Mouse (Mus musculus): ENCODE measurements around the gene Rab3c. TPM values are rescaled to one million over a fixed set of nuclear protein-coding genes. Genes with fewer than 3 reads are reported as not detected.

Gene Rab3c
- polyA plus RNA-seq, 1 experiment, result 0.26 TPM

DNA sequence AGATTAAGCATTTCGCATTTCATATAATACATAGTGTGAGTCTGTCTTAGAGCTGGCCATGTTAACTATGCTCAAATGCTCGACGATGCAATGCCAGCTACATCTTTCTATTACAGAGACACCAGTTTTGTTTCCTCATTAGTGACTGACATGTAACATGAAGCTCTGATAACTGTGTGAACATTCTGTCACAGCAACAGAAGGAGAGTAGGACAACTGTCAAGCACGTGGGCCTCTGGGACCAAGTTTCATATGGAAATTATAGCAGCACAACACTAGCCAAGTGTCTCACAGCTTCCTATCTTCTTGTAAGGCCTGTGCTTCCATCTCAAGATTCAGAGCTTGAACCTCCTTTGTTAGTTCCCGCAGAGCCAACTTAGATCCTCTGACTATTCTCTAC lies 163.9 kb downstream of the Rab3c start:
- no peak for DNase-seq
- TF ChIP-seq POLR2A (IDR thresholded peaks at IDR 0.05; ENCODE audit: borderline replicate concordance, extremely low read depth, low read depth, low read length), result no peak
- TF ChIP-seq CTCF (IDR thresholded peaks at IDR 0.05; ENCODE audit: insufficient read depth, low read length), result no peak
- WGBS, result 88% methylated on average over 5 of the region's 5 CpGs
- Histone ChIP-seq H3K4me3 (replicated peaks; ENCODE audit: extremely low read depth, low read depth, low read length) (no peak overlapping the region), H3K4me1 (ENCODE audit: control insufficient read depth, insufficient read depth, low read length) (no peaks in the 10 kb centered on the region)

DNA sequence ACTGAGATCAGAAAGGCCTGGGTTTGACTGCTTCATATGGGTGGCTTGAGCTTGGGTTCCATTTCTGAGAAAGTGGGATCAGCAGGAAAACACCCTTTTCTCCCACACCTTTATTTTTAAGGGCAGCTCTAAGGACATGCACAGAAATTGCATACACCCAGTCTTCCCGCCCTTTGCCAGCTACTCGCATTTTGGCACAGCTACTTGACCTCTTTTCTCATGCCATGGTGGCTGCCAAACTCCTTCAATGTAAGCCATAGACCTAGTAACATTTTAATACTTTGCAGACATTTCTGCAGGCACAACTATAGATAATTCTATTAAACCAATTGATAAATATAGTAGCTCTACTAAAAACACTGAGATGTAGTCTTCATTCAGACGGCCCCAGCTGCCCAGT lies 164.5 kb downstream of the Rab3c start:
- 74% methylated on average over 3 of the region's 3 CpGs for WGBS
- DNase-seq, result no peak
- Histone ChIP-seq H3K4me1 (ENCODE audit: control insufficient read depth, insufficient read depth, low read length) (no peaks in the 10 kb centered on the region), H3K4me3 (replicated peaks; ENCODE audit: extremely low read depth, low read depth, low read length) (no peak overlapping the region)
- TF ChIP-seq POLR2A (IDR thresholded peaks at IDR 0.05; ENCODE audit: borderline replicate concordance, extremely low read depth, low read depth, low read length) (no peak), CTCF (IDR thresholded peaks at IDR 0.05; ENCODE audit: insufficient read depth, low read length) (no peak)

DNA sequence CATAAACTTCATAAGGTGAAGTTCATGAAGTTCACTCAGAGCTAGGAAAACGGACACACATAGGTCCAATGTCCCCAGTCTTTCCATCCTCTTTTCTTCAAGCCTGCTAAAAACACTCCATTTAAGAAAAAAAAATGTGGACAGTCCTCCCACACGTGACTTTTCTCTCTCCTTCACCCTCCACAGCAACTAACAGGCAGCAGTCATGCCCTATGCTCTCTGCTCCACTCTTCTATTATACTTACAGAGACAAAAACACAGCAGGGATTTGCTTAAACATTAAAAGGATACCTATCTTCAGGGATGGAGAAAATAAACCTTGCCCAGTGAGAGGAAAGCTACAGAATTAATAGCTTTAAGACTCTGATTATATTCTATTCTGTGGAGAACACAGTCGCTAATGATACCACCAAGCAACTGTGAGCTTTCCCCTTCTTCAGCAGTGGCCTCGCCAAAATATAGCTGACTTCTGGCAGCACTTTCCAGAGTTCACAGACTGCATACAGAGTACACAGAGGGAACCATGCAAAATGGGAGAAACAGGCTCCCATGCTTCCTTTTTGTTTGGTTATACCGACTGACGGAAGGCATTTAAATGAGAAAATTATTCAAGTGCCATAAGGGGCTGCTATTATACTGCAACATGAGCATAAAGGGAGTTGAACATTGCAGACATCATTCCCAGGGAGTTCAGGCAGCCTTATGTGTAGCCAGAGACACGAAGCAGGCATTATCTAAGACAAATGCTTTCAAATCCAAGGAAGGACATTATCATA lies 165.7 kb downstream of the Rab3c start:
- no peaks in the 10 kb centered on the region for H3K4me1 ChIP-seq (ENCODE audit: control insufficient read depth, insufficient read depth, low read length)
- no peak for DNase-seq
- no peak overlapping the region for H3K4me3 ChIP-seq (replicated peaks; ENCODE audit: extremely low read depth, low read depth, low read length)
- TF ChIP-seq POLR2A (IDR thresholded peaks at IDR 0.05; ENCODE audit: borderline replicate concordance, extremely low read depth, low read depth, low read length) (no peak), CTCF (IDR thresholded peaks at IDR 0.05; ENCODE audit: insufficient read depth, low read length) (no peak)
- WGBS, result 70% methylated on average over 7 of the region's 7 CpGs

DNA sequence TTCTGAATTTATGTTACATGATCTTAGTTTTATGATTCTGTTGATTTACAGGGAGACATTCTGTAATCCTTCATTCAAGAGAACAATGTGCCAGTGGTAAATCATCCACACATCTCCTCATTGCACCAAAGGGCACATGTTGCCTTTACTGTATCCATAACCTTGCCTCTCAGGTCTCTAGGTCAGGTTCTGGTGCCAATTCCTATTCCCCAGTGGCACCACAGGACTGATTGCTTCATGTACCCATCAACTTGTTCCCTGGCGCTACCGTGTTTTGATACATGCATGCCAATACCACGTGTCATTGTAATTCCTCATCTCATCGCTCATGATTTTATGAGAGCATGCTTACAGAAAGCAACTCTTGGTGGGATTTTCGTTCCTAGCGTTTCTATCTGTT lies 167.1 kb downstream of the Rab3c start:
- DNase-seq, result no peak
- no peak for TF ChIP-seq CTCF (IDR thresholded peaks at IDR 0.05; ENCODE audit: insufficient read depth, low read length)
- no peak for TF ChIP-seq POLR2A (IDR thresholded peaks at IDR 0.05; ENCODE audit: borderline replicate concordance, extremely low read depth, low read depth, low read length)
- WGBS, result 89% methylated on average over 6 of the region's 6 CpGs
- Histone ChIP-seq H3K4me1 (ENCODE audit: control insufficient read depth, insufficient read depth, low read length) (no peaks in the 10 kb centered on the region), H3K4me3 (replicated peaks; ENCODE audit: extremely low read depth, low read depth, low read length) (no peak overlapping the region)

DNA sequence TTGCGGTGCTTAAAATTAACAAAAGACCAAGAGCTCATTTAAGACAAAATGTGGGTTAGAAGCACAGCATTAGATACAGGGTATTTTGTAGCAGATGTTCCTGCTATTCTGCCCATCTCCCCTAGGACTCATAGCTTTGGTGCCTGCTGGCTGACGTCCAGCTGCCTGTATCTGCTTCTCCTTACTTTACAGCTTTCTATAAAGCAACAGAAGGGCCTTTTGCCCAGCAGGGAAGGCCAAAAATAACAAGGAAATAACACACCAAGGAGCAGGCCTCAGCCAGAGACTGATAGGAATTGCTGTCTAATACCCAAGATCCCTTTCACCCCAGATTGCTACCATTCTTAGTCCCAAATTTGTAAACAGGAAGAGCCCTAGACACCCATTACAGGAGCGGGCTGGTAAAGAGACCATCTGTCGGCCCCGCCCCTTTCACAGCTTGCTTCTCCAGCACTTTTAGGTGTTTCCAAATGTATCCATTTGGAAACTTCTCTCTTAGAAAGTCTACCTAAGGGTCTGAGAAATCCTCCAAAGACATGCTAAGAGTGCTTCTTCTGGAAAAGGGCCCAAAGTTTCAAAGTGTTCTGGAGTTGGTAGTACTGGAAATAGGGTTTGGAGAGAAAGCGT lies 183.3 kb downstream of the Rab3c start:
- 75% methylated on average over 6 of the region's 6 CpGs for WGBS
- Histone ChIP-seq H3K4me1 (ENCODE audit: control insufficient read depth, insufficient read depth, low read length) (no peaks in the 10 kb centered on the region; the same call in 1 of the 2 replicates), H3K4me3 (replicated peaks; ENCODE audit: extremely low read depth, low read depth, low read length) (no peak overlapping the region)
- TF ChIP-seq CTCF (IDR thresholded peaks at IDR 0.05; ENCODE audit: insufficient read depth, low read length) (no peak), POLR2A (IDR thresholded peaks at IDR 0.05; ENCODE audit: borderline replicate concordance, extremely low read depth, low read depth, low read length) (no peak)
- no peak for DNase-seq

DNA sequence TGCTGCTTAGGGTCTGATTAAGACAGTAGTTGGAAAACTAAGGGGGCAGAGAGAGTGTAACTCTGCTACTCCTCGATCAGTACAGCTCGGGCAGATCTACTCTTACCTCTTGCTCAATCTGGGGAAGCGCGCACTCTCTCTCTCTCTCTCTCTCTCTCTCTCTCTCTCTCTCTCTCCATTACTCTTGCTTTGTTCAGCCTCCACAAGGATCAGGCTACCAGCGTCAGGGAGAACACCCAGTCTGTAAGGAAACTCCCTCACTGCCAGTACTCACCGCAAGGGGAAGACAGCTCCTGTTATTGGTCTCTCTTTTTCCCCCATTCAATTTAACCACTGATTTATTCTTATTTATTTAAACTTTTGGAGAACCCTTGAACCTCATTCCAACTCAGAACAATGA lies 185.8 kb downstream of the Rab3c start:
- H3K4me1 ChIP-seq (ENCODE audit: control insufficient read depth, insufficient read depth, low read length), result no peaks in the 10 kb centered on the region; the same call in 1 of the 2 replicates
- 65% methylated on average over 6 of the region's 6 CpGs for WGBS
- TF ChIP-seq CTCF (IDR thresholded peaks at IDR 0.05; ENCODE audit: insufficient read depth, low read length) (no peak), POLR2A (IDR thresholded peaks at IDR 0.05; ENCODE audit: borderline replicate concordance, extremely low read depth, low read depth, low read length) (no peak)
- no peak overlapping the region for H3K4me3 ChIP-seq (replicated peaks; ENCODE audit: extremely low read depth, low read depth, low read length)
- no peak for DNase-seq

DNA sequence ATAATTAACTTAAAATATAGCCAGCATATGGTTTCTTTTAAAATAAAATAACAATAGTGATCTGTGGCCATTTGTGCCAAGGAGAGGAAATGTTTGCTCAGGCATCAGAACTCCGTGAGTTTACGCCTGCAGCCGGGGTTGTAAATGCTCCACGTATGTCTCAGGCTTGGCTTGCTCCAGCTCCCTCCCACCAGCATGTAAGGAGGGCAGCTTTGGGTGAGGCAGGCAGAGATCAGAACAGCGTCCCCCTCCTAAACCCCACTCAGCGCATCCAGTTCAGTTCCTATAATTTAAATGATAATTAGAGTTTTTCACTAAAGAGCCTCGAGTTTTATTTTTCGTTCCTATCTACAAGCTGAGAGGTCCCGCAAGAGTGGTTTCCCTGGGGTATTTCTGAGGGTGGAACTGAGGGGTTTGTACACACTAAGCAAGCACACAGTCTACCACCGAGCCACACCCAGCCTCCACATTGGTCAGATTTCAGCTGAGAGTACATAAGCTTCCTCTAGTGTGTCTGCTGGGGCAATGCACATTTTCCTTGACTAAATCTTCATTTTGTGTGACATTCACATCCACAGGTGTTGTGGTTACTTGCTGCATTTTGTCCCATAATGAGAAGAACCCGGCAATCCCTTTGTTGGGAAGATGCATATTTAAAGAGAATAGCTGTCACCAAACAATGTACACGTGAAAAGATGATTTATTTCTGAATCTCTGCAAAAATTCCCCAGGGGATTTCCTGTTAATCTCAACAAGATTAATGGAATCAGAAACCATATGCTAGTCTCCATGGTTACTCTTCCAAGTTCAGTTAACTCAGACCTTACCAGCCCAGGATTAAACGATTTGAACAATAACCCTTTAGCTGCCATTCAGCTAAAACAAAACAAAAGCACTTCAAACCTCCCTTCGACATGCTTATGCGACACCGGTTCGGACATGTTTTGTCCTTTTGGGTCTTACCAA lies 186.8 kb downstream of the Rab3c start:
- WGBS, result 65% methylated on average over 17 of the region's 17 CpGs
- no peak for DNase-seq

DNA sequence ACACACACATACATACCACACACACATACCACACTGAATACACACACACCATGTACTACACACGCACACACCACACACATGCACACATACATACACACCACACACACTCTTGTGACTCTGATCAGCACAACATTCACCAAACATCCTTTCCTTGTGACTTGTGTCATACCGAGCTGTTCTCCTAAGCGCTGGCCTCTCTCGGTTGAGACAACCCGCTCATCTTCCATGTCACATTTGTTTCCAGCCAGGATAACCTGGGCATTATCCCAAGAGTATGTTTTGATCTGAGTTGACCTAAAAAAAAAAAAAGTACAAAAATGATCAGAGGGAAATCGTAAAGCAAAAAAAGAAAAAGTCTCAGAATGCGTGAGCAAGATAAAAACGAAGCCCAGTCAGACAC lies 196.8 kb downstream of the Rab3c start:
- no peak for DNase-seq
- TF ChIP-seq CTCF (IDR thresholded peaks at IDR 0.05; ENCODE audit: insufficient read depth, low read length), result no peak
- TF ChIP-seq POLR2A (IDR thresholded peaks at IDR 0.05; ENCODE audit: borderline replicate concordance, extremely low read depth, low read depth, low read length), result no peak
- Histone ChIP-seq H3K4me3 (replicated peaks; ENCODE audit: extremely low read depth, low read depth, low read length) (no peak overlapping the region), H3K4me1 (ENCODE audit: control insufficient read depth, insufficient read depth, low read length) (no peaks in the 10 kb centered on the region)
- WGBS, result 87% methylated on average over 8 of the region's 8 CpGs

More for the DNA sequence above, 186.8 kb downstream of the Rab3c start:
- TF ChIP-seq CTCF (IDR thresholded peaks at IDR 0.05; ENCODE audit: insufficient read depth, low read length) (no peak), POLR2A (IDR thresholded peaks at IDR 0.05; ENCODE audit: borderline replicate concordance, extremely low read depth, low read depth, low read length) (no peak)
- Histone ChIP-seq H3K4me3 (replicated peaks; ENCODE audit: extremely low read depth, low read depth, low read length) (no peak overlapping the region), H3K4me1 (ENCODE audit: control insufficient read depth, insufficient read depth, low read length) (no peaks in the 10 kb centered on the region; the same call in 1 of the 2 replicates)

DNA sequence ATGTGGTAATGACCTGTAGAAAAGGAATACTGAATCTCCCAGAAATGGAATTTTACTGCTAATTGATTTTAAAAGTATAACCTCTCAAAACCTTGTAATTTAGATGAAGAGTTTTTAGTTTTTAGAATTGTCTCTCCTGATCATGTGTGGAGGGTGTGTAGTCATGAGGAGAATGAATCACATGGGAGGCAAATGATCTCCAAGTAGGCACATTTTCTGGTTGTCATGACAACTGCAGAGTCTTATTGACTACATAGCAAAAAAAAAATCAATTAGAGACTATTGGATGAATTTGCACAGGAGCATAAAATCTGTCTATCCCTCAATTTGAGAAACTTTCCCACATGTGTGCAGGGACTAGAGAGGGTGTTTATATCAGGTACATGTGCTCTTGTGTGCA lies 199.6 kb downstream of the Rab3c start:
- TF ChIP-seq CTCF (IDR thresholded peaks at IDR 0.05; ENCODE audit: insufficient read depth, low read length), result no peak
- no peak for TF ChIP-seq POLR2A (IDR thresholded peaks at IDR 0.05; ENCODE audit: borderline replicate concordance, extremely low read depth, low read depth, low read length)
- Histone ChIP-seq H3K4me3 (replicated peaks; ENCODE audit: extremely low read depth, low read depth, low read length) (no peak overlapping the region), H3K4me1 (ENCODE audit: control insufficient read depth, insufficient read depth, low read length) (no peaks in the 10 kb centered on the region)
- DNase-seq, result no peak
